Mouse (Mus musculus): ENCODE measurements around the gene Abt1. TPM values are rescaled to one million over a fixed set of nuclear protein-coding genes. Genes with fewer than 3 reads are reported as not detected.

The Abt1 gene
- polyA plus RNA-seq, 1 experiment from 2014 or later, result 10.1 TPM

- Histone ChIP-seq H3K4me3 (ENCODE audit: low read length) (peak overlapping the region; percentile 47), H3K27me3 (replicated peaks; ENCODE audit: control insufficient read depth, insufficient read depth, low read length) (no peaks in the 10 kb centered on the region), H3K36me3 (ENCODE audit: control insufficient read depth, insufficient read depth, low read length) (no peaks in the 10 kb centered on the region), H3K4me2 (ENCODE audit: low read length) (peak overlapping the region; percentile 72), H3K27ac (ENCODE audit: low read depth, low read length) (no peak overlapping the region), H3K4me1 (ENCODE audit: control insufficient read depth, insufficient read depth, low read depth, low read length) (peaks cover 9% of the 10 kb centered on the region), H3K9ac (ENCODE audit: low read depth, low read length) (peak overlapping the region; percentile 49; the same call in 1 of the 2 replicates), H3K9me3 (ENCODE audit: control insufficient read depth, low read length) (no peaks in the 10 kb centered on the region)
- WGBS, result 23% methylated on average over 4 of the region's 4 CpGs
- no peak for ATAC-seq
Measured at GRCm38 (mm10) chr13:23435241-23435640, 11.6 kb upstream of the Abt1 start.

- Histone ChIP-seq H3K4me2 (ENCODE audit: low read length) (peak overlapping the region; percentile 26; the same call in 1 of the 2 replicates), H3K4me1 (ENCODE audit: control insufficient read depth, insufficient read depth, low read depth, low read length) (peaks cover 17% of the 10 kb centered on the region), H3K9me3 (ENCODE audit: control insufficient read depth, low read length) (no peaks in the 10 kb centered on the region), H3K36me3 (ENCODE audit: control insufficient read depth, insufficient read depth, low read length) (no peaks in the 10 kb centered on the region), H3K27ac (ENCODE audit: low read depth, low read length) (no peak overlapping the region), H3K4me3 (ENCODE audit: low read length) (no peak overlapping the region), H3K9ac (ENCODE audit: low read depth, low read length) (no peak overlapping the region), H3K27me3 (replicated peaks; ENCODE audit: control insufficient read depth, insufficient read depth, low read length) (no peaks in the 10 kb centered on the region)
- 22% methylated on average over 7 of the region's 7 CpGs for WGBS
- ATAC-seq, result no peak
Measured at GRCm38 (mm10) chr13:23434426-23434825, 10.8 kb upstream of the Abt1 start.

GRCm38 (mm10) chr13:23433801-23434200 is 10.1 kb upstream of the Abt1 start:
- no peak for ATAC-seq
- no peaks in the 10 kb centered on the region for H3K36me3 ChIP-seq (ENCODE audit: control insufficient read depth, insufficient read depth, low read length)
- H3K9ac ChIP-seq (ENCODE audit: low read depth, low read length), result no peak overlapping the region
- no peak overlapping the region for H3K27ac ChIP-seq (ENCODE audit: low read depth, low read length)
- H3K9me3 ChIP-seq (ENCODE audit: control insufficient read depth, low read length), result no peaks in the 10 kb centered on the region
- peak overlapping the region; percentile 41 for H3K4me2 ChIP-seq (ENCODE audit: low read length)
- no peak overlapping the region for H3K4me3 ChIP-seq (ENCODE audit: low read length)
- 49% methylated on average over 5 of the region's 5 CpGs for WGBS
- H3K27me3 ChIP-seq (replicated peaks; ENCODE audit: control insufficient read depth, insufficient read depth, low read length), result no peaks in the 10 kb centered on the region
- H3K4me1 ChIP-seq (ENCODE audit: control insufficient read depth, insufficient read depth, low read depth, low read length), result peaks cover 17% of the 10 kb centered on the region

GRCm38 (mm10) chr13:23433206-23433605 is 9.5 kb upstream of the Abt1 start:
- ATAC-seq, result no peak
- no peaks in the 10 kb centered on the region for H3K9me3 ChIP-seq (ENCODE audit: control insufficient read depth, low read length)
- peak overlapping the region; percentile 80 for H3K4me2 ChIP-seq (ENCODE audit: low read length)
- peak overlapping the region; percentile 41; the same call in 1 of the 2 replicates for H3K9ac ChIP-seq (ENCODE audit: low read depth, low read length)
- no peaks in the 10 kb centered on the region for H3K27me3 ChIP-seq (replicated peaks; ENCODE audit: control insufficient read depth, insufficient read depth, low read length)
- H3K4me1 ChIP-seq (ENCODE audit: control insufficient read depth, insufficient read depth, low read depth, low read length), result peaks cover 17% of the 10 kb centered on the region
- 15% methylated on average over 5 of the region's 5 CpGs for WGBS
- peak overlapping the region; percentile 55 for H3K4me3 ChIP-seq (ENCODE audit: low read length)
- H3K27ac ChIP-seq (ENCODE audit: low read depth, low read length), result no peak overlapping the region
- H3K36me3 ChIP-seq (ENCODE audit: control insufficient read depth, insufficient read depth, low read length), result no peaks in the 10 kb centered on the region

GRCm38 (mm10) chr13:23432562-23433201 is 9.0 kb upstream of the Abt1 start:
- Histone ChIP-seq H3K4me1 (ENCODE audit: control insufficient read depth, insufficient read depth, low read depth, low read length) (peaks cover 17% of the 10 kb centered on the region), H3K4me3 (ENCODE audit: low read length) (peak overlapping the region; percentile 55), H3K27me3 (replicated peaks; ENCODE audit: control insufficient read depth, insufficient read depth, low read length) (no peaks in the 10 kb centered on the region), H3K36me3 (ENCODE audit: control insufficient read depth, insufficient read depth, low read length) (no peaks in the 10 kb centered on the region), H3K27ac (ENCODE audit: low read depth, low read length) (0 out of 2 replicates have a peak overlapping the region, but pooled peaks have one; percentile 9), H3K4me2 (ENCODE audit: low read length) (peak overlapping the region; percentile 80), H3K9ac (ENCODE audit: low read depth, low read length) (peak overlapping the region; percentile 48), H3K9me3 (ENCODE audit: control insufficient read depth, low read length) (no peaks in the 10 kb centered on the region)
- under 1% methylated on average over 28 of the region's 28 CpGs for WGBS
- ATAC-seq, result peak; percentile 91

GRCm38 (mm10) chr13:23431351-23431771 is 7.7 kb upstream of the Abt1 start:
- WGBS, result under 1% methylated on average over 15 of the region's 15 CpGs
- peak overlapping the region; percentile 80 for H3K4me2 ChIP-seq (ENCODE audit: low read length)
- peak overlapping the region; percentile 55 for H3K4me3 ChIP-seq (ENCODE audit: low read length)
- peak; percentile 84 for ATAC-seq
- H3K4me1 ChIP-seq (ENCODE audit: control insufficient read depth, insufficient read depth, low read depth, low read length), result peaks cover 17% of the 10 kb centered on the region
- peak overlapping the region; percentile 73 for H3K27ac ChIP-seq (ENCODE audit: low read depth, low read length)
- H3K9ac ChIP-seq (ENCODE audit: low read depth, low read length), result peak overlapping the region; percentile 58
- no peaks in the 10 kb centered on the region for H3K9me3 ChIP-seq (ENCODE audit: control insufficient read depth, low read length)
- H3K27me3 ChIP-seq (replicated peaks; ENCODE audit: control insufficient read depth, insufficient read depth, low read length), result no peaks in the 10 kb centered on the region
- H3K36me3 ChIP-seq (ENCODE audit: control insufficient read depth, insufficient read depth, low read length), result no peaks in the 10 kb centered on the region

- H3K9me3 ChIP-seq (ENCODE audit: control insufficient read depth, low read length), result no peaks in the 10 kb centered on the region
- WGBS, result under 1% methylated on average over 17 of the region's 17 CpGs
- peak overlapping the region; percentile 73 for H3K27ac ChIP-seq (ENCODE audit: low read depth, low read length)
- ATAC-seq, result peak; percentile 73
- no peaks in the 10 kb centered on the region for H3K36me3 ChIP-seq (ENCODE audit: control insufficient read depth, insufficient read depth, low read length)
- peaks cover 17% of the 10 kb centered on the region for H3K4me1 ChIP-seq (ENCODE audit: control insufficient read depth, insufficient read depth, low read depth, low read length)
- peak overlapping the region; percentile 55 for H3K4me3 ChIP-seq (ENCODE audit: low read length)
- peak overlapping the region; percentile 58 for H3K9ac ChIP-seq (ENCODE audit: low read depth, low read length)
- no peaks in the 10 kb centered on the region for H3K27me3 ChIP-seq (replicated peaks; ENCODE audit: control insufficient read depth, insufficient read depth, low read length)
- H3K4me2 ChIP-seq (ENCODE audit: low read length), result peak overlapping the region; percentile 80
Measured at GRCm38 (mm10) chr13:23430734-23431133, 7.1 kb upstream of the Abt1 start.

- Histone ChIP-seq H3K9ac (ENCODE audit: low read depth, low read length) (peak overlapping the region; percentile 58), H3K4me2 (ENCODE audit: low read length) (peak overlapping the region; percentile 80), H3K27me3 (replicated peaks; ENCODE audit: control insufficient read depth, insufficient read depth, low read length) (no peaks in the 10 kb centered on the region), H3K27ac (ENCODE audit: low read depth, low read length) (0 out of 2 replicates have a peak overlapping the region, but pooled peaks have one; percentile 12), H3K4me1 (ENCODE audit: control insufficient read depth, insufficient read depth, low read depth, low read length) (peaks cover 19% of the 10 kb centered on the region), H3K4me3 (ENCODE audit: low read length) (peak overlapping the region; percentile 55), H3K36me3 (ENCODE audit: control insufficient read depth, insufficient read depth, low read length) (no peaks in the 10 kb centered on the region), H3K9me3 (ENCODE audit: control insufficient read depth, low read length) (no peaks in the 10 kb centered on the region)
- 38% methylated on average over 10 of the region's 10 CpGs for WGBS
- no peak for ATAC-seq
Measured at GRCm38 (mm10) chr13:23429771-23430380, 6.2 kb upstream of the Abt1 start.

- Histone ChIP-seq H3K36me3 (ENCODE audit: control insufficient read depth, insufficient read depth, low read length) (no peaks in the 10 kb centered on the region), H3K27ac (ENCODE audit: low read depth, low read length) (no peak overlapping the region), H3K27me3 (replicated peaks; ENCODE audit: control insufficient read depth, insufficient read depth, low read length) (no peaks in the 10 kb centered on the region), H3K9ac (ENCODE audit: low read depth, low read length) (no peak overlapping the region), H3K4me2 (ENCODE audit: low read length) (no peak overlapping the region), H3K4me1 (ENCODE audit: control insufficient read depth, insufficient read depth, low read depth, low read length) (peaks cover 16% of the 10 kb centered on the region), H3K4me3 (ENCODE audit: low read length) (no peak overlapping the region), H3K9me3 (ENCODE audit: control insufficient read depth, low read length) (no peaks in the 10 kb centered on the region)
- 55% methylated on average over 16 of the region's 16 CpGs for WGBS
- ATAC-seq, result no peak
Measured at GRCm38 (mm10) chr13:23428166-23428993, 4.7 kb upstream of the Abt1 start.

All from hindbrain, embryonic 16.5 days (tissue).